Mouse (Mus musculus): ENCODE data around the gene Gas8.

- TF ChIP-seq CTCF (IDR thresholded peaks at IDR 0.05; ENCODE audit: low read depth) = no peak
- TF ChIP-seq EP300 (IDR thresholded peaks at IDR 0.05; ENCODE audit: low read depth) = no peak
Observed at GRCm38 (mm10) chr8:123505267-123505666, 13.4 kb upstream of the Gas8 start.
